Mouse (Mus musculus) CD4-positive, CD25-positive, alpha-beta regulatory T cell, adult 2 months (primary cell): Measurements from ENCODE around the gene Neurod6.
A peak's percentile ranks its signal among the peaks of the same experiment; 100 is the strongest.
"Not testable (repeated sequence)": the region's sequence is repeated elsewhere in the genome, so short reads cannot be mapped to it uniquely, and the experiment has no call there.

Source experiments
- DNase-seq: peaks from one replicate; pipeline ENCODE4 v3.0.0-alpha.2; 2012; ENCODE audit warnings: low read depth, low spot score

The Neurod6 gene

DNA sequence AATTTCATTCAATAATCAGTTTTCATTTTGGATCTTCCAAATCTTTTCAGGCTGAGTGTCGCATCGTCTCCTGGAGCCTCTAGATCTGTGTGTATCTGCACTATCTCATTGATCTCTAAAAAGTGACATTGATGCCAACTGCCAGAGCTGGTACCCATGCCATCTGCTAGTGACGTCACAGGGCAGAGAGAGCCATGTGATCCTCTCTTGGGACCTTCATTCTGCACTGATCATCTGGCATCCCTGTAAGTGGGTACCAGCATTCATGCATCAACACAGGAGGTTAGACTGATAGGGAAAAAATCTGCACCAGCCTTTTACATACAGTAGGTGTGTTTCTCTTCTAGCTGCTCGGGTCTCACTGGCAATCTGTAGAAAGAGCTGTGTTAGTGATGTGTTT is at the start of gene Neurod6:
TSS of gene Neurod6 (minus strand) at position 290 of the 400 bp plus-strand sequence.
- DNase-seq, result no peak

DNA sequence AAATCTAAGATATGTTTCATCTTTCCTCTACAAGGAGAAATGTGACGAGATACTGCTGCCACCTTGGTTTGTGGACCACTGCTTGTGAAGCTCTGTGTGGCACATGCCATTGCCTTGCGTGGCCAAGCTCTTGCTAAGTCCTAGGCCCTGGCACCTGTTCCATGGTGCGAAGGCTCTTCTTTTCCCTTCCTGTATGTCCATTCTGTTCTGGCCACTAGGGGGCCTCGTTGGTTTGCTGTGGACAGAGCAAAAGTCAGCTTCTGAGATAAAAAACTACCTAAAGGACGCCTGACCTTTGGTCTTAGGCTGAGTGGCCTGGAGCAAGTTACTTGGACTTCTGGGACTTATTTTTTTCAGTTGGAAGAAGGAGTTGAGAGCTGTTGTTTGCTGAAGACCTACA is 36.1 kb upstream of the Neurod6 start:
- DNase-seq, result peak; percentile 1

DNA sequence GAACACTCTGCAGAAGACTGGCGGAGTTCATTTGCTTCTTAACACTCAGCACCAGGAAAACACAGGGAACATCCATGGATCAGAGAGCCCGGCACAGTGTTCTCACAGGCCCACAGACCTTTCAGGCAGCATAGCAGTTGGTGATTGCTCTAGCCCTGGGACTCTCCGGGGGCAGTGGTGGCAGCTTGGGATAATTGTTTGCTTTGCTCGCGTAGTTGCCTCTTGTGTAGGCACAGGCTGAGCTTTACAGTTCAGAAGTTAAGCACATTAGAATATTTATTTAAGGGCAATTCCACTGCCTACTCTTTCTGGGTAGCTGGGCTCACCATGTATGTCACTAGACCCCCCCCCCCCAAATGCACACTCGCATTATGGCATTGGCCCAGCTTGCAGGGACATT is 34.4 kb upstream of the Neurod6 start:
- no peak for DNase-seq

DNA sequence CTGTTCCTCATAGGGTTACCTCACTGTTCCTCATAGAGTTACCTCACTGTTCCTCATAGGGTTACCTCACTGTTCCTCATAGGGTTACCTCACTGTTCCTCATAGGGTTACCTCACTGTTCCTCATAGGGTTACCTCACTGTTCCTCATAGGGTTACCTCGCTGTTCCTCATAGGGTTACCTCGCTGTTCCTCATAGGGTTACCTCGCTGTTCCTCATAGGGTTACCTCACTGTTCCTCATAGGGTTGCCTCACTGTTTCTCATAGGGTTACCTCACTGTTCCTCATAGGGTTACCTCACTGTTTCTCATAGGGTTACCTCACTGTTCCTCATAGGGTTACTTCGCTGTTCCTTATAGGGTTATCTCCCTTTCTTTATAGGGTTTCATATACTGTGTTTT is 29.9 kb upstream of the Neurod6 start:
- not testable (repeated sequence) for DNase-seq

DNA sequence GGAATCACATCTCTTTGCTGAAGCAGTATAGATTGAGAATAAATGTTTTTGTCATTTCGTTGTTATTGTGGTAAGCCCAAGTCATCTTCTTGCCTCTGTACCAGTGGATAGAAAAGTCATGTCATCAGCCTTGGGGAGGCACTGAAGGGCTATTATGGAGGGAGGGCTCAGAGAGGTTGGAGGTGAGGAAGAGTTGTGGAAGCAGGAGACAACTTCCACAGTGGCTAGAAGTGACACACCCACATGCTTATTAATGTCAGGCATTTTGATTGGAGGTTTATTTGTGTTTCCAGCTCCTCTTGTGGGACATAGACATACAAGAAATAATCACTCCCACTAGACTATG is 23.7 kb upstream of the Neurod6 start:
- no peak for DNase-seq

DNA sequence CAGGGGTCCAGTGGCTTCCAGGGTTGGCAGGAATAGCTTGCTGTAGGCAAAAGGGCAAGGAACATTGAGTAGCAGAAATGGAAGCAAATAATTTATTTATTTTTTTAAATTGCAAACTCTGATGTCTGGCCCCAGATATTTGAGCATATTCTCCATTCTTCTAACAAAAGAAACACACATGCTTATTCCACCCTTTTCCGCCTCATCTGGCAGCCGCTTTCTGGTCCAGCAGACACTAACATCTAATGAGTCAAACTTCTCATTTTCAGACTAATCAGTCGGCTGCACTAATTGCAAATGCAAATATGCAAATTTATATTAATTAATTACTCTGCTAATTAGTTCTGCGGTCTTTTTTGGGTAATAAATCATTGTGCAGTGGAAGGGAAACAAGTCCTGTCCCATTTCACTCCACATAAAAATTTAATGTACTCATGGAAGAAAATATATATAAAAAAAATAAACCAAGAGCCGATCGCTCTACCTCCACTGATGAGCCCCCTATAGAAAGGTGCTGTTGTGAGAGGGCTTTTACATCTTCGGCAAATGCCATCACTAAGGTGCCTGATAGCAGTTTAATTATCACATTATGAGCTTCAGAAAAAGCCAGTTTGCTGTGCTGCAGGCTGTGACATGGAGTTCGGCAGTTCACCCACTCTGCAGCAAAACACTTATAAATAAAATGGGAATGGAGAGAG is 23.1 kb upstream of the Neurod6 start:
- DNase-seq, result no peak

DNA sequence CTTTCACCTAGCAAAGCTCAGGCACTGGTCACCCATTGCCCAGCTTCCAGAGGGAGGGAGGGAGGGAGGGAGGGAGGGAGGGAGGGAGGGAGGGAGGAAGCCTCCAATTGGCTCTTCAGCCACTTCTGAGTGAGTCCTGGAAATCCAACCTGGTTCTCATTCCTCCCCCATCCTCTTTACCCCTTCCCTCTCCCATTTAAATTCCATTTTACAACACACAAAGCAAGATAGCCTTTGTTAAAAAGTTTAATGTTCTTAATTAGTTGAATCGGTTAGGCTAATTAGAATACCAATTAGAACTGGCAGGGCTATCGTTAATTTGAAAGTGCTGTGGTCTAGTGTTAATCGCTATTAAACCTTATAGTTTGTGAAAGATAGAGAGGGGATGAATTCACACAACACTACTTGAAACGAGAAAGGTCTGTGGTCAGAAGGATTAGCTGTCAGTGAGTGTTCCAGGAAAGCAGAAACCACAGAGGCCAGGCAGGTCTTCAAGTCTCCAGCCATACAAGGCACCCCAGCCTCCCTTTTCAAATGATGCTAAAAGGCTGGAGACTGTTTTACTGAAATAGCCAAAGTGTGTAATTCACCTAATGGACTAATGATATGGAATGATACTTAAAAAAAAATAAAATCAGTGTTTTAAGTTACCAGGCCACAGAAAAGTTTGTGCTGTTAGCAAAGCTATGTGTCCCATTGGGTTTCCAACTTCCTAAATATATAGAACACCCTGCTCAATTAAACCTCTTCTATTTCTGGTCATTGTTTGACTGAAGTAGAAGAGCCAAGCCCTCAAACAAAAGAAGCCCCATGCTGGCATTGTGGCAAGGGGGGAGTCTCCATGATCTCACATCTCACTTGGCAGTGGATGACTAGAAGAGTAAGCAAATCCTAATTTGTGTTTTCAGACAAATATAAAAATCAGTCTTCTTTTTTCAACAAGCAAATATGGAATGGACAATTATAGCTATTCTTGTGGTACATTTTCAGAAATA is 19.6 kb upstream of the Neurod6 start:
- no peak for DNase-seq

DNA sequence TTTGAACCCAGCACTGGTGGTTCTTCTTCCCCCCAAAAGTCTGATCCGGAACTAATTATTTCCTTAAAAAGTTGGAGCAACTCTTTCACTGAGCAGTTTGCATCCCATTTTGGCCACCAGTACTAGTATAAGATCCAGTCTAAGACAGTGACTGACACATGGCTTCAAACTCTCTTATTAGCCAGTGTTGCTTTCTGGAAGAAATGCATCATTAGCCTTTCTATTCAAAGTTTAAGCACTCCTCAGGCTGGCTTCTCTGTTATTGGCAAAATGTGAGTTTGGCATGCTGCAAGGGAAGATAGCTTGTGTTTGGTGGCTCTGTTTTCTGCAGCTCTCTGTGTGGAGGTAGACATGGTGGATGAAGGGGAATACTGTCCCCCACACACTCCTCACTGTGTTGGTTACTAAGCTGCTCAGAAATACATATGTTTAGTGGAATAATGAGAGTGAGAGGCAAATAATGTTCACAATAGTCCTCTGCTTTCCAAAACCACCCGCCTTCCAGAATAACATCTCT is 9.0 kb upstream of the Neurod6 start:
- DNase-seq, result no peak

DNA sequence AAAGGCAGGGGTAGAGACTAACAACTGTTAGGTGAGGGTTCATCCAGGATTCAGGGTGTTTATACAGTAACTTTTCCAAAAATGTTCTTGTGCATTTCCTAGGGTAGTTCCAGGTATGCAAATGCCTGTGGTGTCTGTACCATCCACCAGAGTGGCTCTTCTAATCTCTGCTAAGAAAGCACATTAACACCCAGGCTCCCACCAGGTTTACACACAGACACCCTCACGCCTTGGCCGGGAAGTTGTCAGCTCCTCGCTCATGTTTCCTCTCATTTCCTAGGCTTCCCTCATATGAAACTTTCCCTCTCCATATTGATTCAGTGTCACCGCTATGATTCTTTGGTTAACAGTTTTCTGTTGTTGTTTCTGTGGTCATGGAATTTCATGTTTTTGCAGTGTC is 2.4 kb upstream of the Neurod6 start:
- DNase-seq, result no peak

DNA sequence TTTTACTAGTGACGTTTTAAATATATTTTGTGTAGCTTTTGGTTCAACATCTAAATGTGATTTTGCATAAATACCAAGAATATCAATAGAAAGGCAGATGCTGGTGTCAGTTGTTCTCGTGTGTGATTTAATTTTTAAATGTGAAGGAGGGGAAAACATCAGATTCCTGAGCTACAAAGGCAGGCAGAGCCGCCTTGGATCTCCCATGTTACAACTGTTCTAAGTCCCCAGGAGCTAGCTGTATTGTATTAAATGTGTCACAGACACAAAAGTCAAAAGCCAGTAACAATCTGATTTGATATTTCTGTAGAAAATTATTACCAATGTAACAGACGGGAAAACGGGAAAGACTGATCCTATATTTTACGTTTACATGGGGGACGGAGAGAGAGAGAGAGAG is 1.8 kb upstream of the Neurod6 start:
- DNase-seq, result no peak

DNA sequence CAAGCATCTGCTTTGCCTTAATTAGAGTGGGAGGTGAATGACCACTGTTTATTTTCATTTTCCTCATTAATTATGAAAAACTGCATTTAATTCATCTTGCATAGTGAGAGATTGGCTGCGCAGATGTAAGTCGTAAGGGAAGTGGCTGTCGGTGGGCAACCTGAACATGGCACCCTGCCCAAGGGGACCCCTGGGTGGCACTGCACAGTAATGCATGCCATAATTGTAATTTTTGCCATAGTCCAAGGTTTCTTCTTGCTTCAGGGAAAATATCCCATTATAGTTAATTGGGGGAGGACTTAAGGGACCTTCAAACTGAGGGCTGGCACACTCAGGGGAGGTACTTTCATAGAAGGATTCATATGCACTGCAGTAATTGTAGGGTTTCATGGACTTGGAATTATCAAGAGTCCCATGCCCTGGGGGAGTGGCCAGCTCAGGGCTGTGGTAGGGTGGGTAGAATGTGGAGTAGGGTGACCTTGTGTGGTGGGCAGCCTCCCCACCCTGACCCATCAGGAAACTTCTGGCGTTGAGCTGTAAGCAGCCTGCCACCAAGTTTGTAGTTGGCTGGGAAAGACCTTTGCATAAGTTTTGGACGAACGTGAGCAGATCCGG is 2.4 kb downstream of the Neurod6 start:
- DNase-seq, result no peak

DNA sequence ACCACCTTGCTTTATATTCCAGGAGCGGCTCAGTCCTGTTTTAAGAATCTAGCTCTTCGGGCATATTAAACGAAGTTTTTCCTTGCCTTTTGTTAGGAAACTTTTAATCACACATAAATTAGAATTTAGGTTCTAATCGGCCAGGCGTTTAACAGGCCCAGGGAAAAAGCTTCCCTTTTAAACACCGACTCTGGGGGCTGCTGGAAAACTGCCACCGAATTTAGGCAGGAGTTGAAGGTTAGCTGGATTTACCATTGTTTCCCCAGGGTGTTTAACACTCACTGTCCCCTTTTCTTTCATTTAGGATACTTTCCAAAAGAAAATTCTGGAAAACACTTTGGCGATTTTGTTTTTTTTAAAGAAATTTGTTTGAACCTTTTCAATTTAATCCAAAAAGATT is 3.7 kb downstream of the Neurod6 start:
- no peak for DNase-seq

DNA sequence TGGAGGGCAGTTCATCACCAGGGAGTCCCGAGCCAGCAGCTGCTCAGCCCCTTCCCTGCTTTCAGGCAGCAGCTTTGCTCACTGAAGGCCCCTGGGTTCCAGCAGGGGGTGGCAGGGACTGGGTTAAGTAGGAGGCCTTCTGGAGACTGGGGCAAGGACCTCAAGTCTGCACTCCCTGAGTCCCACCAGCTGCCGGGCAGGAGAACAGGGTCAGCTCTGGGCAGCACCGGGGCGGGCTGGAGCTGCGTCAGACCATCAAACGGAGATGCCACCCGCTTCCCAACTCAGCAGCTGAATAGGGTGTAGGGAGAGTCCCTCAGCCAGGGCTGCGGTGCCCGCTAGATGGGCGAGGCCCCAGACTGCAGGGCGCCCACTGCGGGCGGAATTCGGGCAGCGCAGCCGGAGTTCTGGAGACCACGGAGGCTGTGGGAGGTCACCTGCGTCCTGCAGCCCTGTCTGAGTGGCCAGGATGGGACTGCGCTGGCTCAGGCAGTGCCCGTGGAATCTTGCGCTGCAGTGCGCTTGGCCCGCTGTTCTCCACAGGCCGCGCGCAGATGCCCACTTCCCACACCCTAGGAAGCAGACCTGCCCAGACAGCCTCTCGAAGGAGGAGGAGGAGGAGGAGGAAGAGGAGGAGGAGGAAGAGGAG is 4.3 kb downstream of the Neurod6 start:
- no peak for DNase-seq

DNA sequence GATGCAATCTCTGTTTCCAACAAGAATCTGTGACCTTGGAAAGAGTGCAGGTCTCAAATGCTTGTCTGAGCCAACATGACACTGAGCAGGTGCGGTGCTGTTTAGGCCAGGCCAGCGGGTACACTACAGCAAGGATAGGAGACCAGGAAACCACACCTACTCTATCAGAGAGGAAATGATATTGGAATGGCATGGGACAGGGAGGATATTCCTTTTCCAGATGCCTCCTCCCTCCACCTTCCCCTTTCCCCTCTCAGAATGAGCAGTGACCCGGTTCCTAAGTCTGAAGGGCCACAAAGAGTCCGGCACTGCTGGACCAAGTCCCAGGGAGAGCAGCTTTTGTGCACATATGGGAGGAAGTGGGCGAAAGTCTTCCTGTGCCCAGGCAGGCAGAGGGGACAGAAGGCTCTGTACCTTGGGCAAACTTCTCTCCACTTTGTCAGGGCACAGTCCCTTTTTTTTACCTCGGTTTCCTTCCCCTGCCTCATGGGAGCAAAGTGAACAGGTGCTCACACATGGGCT is 4.9 kb downstream of the Neurod6 start:
- DNase-seq, result no peak

DNA sequence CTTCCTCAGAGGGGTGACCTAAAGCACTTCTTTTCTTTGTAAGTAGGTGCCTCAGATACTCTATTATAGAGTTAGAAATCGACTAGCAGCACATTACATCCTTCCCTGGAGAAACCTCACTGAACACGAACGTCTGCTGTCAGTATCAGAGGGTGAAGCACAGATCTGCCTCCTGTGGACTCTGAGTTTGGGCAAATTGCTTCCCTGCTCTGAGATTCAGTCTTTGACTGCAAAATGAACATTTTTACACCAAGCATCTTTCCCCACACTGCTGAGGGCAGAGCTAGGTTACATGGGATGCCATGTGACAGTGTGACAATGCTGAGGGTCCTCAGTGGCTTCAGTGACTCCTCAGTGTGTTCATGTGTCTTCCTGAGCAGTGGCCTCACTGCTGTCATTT is 13.3 kb downstream of the Neurod6 start:
- DNase-seq, result no peak

DNA sequence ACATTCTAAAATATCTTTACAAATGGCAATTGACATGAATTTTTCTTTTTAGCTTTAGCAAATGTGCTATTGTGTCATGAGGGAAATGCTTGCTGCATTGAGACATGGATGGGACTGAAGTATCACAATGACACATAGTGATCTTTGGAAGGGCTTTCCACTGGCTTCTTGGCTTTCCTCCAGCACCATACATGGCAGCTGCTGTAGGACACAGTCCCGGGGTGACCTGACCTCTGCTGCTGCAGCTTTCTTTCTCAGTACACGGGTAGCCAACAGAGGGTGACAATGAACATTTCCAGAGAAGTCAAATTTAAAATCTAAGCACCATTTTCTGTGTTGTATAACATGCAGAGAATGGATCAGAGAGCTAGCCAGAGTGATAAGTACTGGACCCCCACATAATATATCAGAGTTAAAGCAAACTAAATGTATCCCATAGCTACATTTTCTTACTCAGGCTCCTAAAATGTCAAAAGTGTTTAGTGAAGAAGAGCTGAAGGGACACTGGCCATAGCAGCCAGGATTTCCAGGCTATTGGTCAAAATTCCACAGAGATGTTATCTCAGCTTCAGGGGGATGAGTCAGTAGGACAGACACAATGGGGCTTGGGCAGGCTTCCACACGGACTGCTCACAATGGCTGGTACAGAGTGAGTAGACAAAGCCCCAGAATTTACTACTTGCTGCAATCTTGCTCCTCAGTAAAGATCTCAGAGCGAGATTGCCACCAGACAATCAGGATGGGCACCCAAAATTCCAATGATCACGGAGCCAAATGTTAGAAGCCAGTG is 19.7 kb downstream of the Neurod6 start:
- no peak for DNase-seq

DNA sequence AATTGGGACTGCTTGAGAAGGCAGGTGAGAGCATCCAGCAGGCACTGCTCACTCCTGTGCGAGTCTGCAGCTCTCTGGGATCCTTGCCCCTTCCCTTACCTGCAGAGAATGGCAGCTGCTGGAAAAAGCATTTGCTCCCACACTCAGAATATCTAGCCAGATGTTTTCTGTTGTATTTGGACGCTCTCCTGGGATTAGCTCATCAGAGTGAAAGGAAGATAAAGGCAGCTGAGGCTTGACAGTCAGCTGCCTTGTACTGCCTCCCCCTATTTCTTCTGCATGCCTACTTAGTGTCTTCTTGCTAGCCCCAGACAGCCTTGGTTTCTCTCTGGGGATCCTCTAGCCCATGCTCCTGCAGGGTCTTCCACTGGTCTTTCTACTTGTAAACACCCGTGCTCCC is 31.1 kb downstream of the Neurod6 start:
- DNase-seq, result no peak

DNA sequence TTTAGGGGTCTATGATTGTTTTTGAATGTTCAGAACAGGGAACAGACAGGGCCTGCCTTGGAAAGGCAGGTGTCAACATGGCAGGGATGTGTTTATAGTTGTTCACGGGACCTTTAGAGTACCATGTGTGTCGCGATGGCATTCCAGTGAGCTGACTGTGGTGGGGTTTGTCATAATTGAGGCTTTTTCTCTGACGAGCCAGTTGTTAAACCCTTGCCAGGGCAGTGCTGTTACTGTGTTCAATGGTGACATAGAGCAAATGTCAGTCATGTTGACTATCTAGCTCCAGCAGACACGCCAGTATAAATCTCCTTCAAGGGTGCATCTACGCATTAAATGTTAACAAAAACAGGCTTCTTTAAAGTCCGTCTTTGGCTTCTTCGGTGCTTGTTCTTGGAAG is 31.5 kb downstream of the Neurod6 start:
- DNase-seq, result no peak

DNA sequence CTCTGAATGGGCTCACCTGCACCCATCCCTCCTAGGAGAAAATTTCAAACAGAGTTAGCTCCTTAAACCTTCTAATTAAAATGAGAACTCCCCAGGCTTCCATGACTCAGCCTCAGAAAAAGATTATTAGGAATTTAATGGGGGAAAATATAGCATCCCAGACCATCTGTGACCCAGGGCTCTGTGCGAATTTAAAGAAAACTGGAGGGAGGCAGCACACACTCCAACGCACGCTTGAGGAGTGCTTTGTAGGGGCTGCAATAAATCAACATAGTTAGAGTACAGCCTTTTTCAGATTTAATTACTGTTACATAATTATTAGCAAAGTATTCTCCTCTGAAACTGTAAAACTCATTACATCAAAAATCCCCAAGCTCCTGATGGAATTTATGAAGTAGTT is 32.2 kb downstream of the Neurod6 start:
- no peak for DNase-seq

DNA sequence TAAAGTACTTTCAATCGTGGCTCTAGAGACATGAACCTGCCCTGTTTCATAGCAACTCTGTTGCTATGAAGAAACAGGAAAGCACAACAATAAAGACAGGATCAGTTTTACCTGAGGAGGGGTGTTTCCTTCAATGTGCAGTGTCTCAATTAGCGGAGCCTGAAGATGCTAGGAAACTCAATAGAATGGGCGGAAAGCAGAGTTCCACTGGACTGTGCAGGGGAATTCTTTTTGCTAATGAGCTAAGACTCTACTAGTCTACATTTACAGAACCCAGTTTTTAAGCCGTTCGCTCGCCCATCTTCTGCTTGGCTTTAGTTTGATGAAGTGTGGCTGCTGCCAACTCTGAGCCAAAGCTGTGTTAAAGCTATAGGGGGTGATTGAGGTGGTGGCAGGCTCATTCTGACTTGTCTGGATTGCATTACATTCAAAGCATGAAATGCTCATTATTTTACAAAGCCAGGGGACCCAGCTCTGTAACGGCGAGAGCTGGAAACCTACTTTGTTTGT is 33.2 kb downstream of the Neurod6 start:
- DNase-seq, result no peak
